Mouse (Mus musculus) ES-E14 (cell line): Measurements from ENCODE around the gene Pabpc6.

Experiments used
- CHD2 ChIP-seq: IDR thresholded peaks from 2 replicates; pipeline ENCODE4 v1.6.1; 2014; ENCODE audit warnings: mild to moderate bottlenecking, low read depth, low read length, inconsistent platforms
- HCFC1 ChIP-seq: IDR thresholded peaks from 2 replicates; pipeline ENCODE4 v1.6.1; 2012; ENCODE audit warnings: low read length, inconsistent platforms, borderline replicate concordance; ENCODE audit not compliant: insufficient read depth
- MAFK ChIP-seq: IDR thresholded peaks from 2 replicates; pipeline ENCODE4 v1.6.1; 2014; ENCODE audit warnings: mild to moderate bottlenecking, low read depth, low read length, inconsistent platforms; ENCODE audit not compliant: insufficient read depth
- ZC3H11A ChIP-seq: IDR thresholded peaks from 2 replicates; pipeline ENCODE4 v1.6.1; 2012; ENCODE audit warnings: low read depth, mild to moderate bottlenecking, inconsistent platforms, low read length, borderline replicate concordance
- ZNF384 ChIP-seq: IDR thresholded peaks from 2 replicates; pipeline ENCODE4 v1.6.1; 2012; ENCODE audit warnings: low read depth, low read length, inconsistent platforms

DNA sequence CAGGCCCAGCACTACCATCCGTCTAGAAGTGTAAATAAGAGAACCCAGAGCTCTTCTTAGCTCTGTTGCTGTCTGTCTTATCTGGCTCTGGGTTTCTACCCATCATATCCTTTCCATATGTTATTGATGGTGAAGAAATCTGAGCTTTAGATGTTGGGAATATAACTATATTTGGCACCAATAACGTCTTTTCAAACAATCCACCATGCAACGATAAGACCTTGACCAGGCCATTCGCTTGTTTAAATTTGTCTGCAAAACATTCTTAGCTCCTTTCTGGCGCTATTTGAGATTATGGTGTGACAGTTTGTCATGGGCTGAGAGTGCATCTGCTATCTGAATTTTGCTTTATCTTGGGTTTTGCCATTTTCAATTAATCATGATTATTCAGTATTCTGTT, 10.9 kb downstream of the Pabpc6 start:
- TF ChIP-seq MAFK, result no peak
- TF ChIP-seq HCFC1, result no peak
- no peak for TF ChIP-seq ZC3H11A
- TF ChIP-seq ZNF384, result no peak
- TF ChIP-seq CHD2, result no peak
